ENCODE assay signal across 12 mouse cellular contexts in genomic region chr7:99395908-99396616, GRCm38 (mm10). TPM values are rescaled to one million over a fixed set of nuclear protein-coding genes. Genes with fewer than 3 reads are reported as not detected.
DNase-seq lines count a peak whose midpoint lies in the region; ATAC-seq lines count a peak whose summit lies in the region.
"Had no signal": no experiment of that assay in that cellular context is flagged by ENCODE, and none has a peak within 500 bp of the region (broad histone marks: within the 10 kb centered on the region; RNA-seq: fewer than 3 reads in every experiment).

No protein-coding gene starts in this region.

- 63% methylated on average over 11 of the region's 11 CpGs for WGBS in heart, embryonic 10.5 days
- WGBS in embryonic facial prominence, embryonic 14.5 days: 59% methylated on average over 11 of the region's 11 CpGs
- 59% methylated on average over 11 of the region's 11 CpGs for WGBS in hindbrain, embryonic 16.5 days

- H3K27me3 ChIP-seq in heart, embryonic 10.5 days (ENCODE audit: insufficient read depth, poor library complexity, severe bottlenecking): no peaks in the 10 kb centered on the region
- H3K27me3 ChIP-seq in embryonic facial prominence, embryonic 14.5 days (replicated peaks; ENCODE audit: control insufficient read depth, insufficient read depth, low read length): no peaks in the 10 kb centered on the region
- H3K27me3 ChIP-seq in hindbrain, embryonic 16.5 days (replicated peaks; ENCODE audit: control insufficient read depth, insufficient read depth, low read length): no peaks in the 10 kb centered on the region
- H3K27me3 ChIP-seq: CH12.LX had no signal

- peak; percentile 35; the same call in 1 of the 2 replicates for ATAC-seq in embryonic facial prominence, embryonic 14.5 days (ENCODE audit: low read depth)
- peak; percentile 48 for ATAC-seq in hindbrain, embryonic 16.5 days

- H3K4me2 ChIP-seq in embryonic facial prominence, embryonic 14.5 days (ENCODE audit: low read depth, low read length): no peak overlapping the region
- H3K4me2 ChIP-seq in hindbrain, embryonic 16.5 days (ENCODE audit: low read length): no peak overlapping the region

- H3K9me3 ChIP-seq in heart, embryonic 10.5 days: no peaks in the 10 kb centered on the region
- H3K9me3 ChIP-seq in embryonic facial prominence, embryonic 14.5 days (ENCODE audit: control insufficient read depth, low read length): no peaks in the 10 kb centered on the region
- no peaks in the 10 kb centered on the region for H3K9me3 ChIP-seq in hindbrain, embryonic 16.5 days (ENCODE audit: control insufficient read depth, low read length)

- peaks cover 54% of the 10 kb centered on the region for H3K4me1 ChIP-seq in heart, embryonic 10.5 days
- H3K4me1 ChIP-seq in embryonic facial prominence, embryonic 14.5 days (ENCODE audit: control insufficient read depth, insufficient read depth, low read length): peaks cover 23% of the 10 kb centered on the region
- H3K4me1 ChIP-seq in hindbrain, embryonic 16.5 days (ENCODE audit: control insufficient read depth, insufficient read depth, low read depth, low read length): peaks cover 12% of the 10 kb centered on the region

- peaks cover 43% of the 10 kb centered on the region for H3K36me3 ChIP-seq in heart, embryonic 10.5 days
- H3K36me3 ChIP-seq in embryonic facial prominence, embryonic 14.5 days (ENCODE audit: control insufficient read depth, insufficient read depth, low read length): no peaks in the 10 kb centered on the region
- H3K36me3 ChIP-seq in hindbrain, embryonic 16.5 days (ENCODE audit: control insufficient read depth, insufficient read depth, low read length): peaks cover 6% of the 10 kb centered on the region

- H3K27ac ChIP-seq in heart, embryonic 10.5 days: peak overlapping the region; percentile 48
- H3K27ac ChIP-seq in embryonic facial prominence, embryonic 14.5 days (replicated peaks; ENCODE audit: low read depth, low read length): no peak overlapping the region
- no peak overlapping the region; the same call in 1 of the 2 replicates for H3K27ac ChIP-seq in hindbrain, embryonic 16.5 days (ENCODE audit: low read depth, low read length)
- H3K27ac ChIP-seq: gastrocnemius, adult 2 months had no signal

- 0 out of 2 replicates have a peak overlapping the region, but pooled peaks have one; percentile 3 for H3K4me3 ChIP-seq in heart, embryonic 10.5 days
- H3K4me3 ChIP-seq in embryonic facial prominence, embryonic 14.5 days (ENCODE audit: low read depth, low read length): no peak overlapping the region
- no peak overlapping the region for H3K4me3 ChIP-seq in hindbrain, embryonic 16.5 days (ENCODE audit: low read length)
- H3K4me3 ChIP-seq: gastrocnemius, adult 2 months had no signal

- DNase-seq in heart, embryonic 10.5 days (ENCODE audit: low spot score): no peak
- no peak for DNase-seq in heart, postnatal 36 days
- DNase-seq in adrenal gland, postnatal 36 days: peak; percentile 40 to 55
- DNase-seq in embryonic facial prominence, embryonic 14.5 days (ENCODE audit: low spot score): no peak
- DNase-seq in layer of hippocampus, postnatal 10 days (ENCODE audit: low spot score in 2 of 2): no peak
- DNase-seq in urinary bladder, postnatal 25 days (ENCODE audit: low spot score): no peak
- DNase-seq: embryo, embryonic 11 days; gastrocnemius, adult 2 months; lung, adult 2 months; thymus, adult 18-20 months had no signal

- intact Hi-C loops in heart, postnatal 36 days (cut with DNase I): no loop called here

- no peak overlapping the region for H3K9ac ChIP-seq in embryonic facial prominence, embryonic 14.5 days (ENCODE audit: low read depth, low read length)
- H3K9ac ChIP-seq in hindbrain, embryonic 16.5 days (ENCODE audit: low read depth, low read length): no peak overlapping the region

RNA-seq across cellular contexts. Expression of gene Gdpd5, which starts 14.8 kb away (rescaled TPM):
- 24.2 and 31.6 TPM in 2 replicates for polyA plus RNA-seq in heart, embryonic 10.5 days (2016; fragmentation: Nextera tagmentation; extraction: Ambion mirVana)
- 10 to 100 TPM; 22.6 to 23.2 TPM for total RNA-seq in heart, postnatal 36 days (2021)
- 1 to 10 TPM; 7.5 to 7.6 TPM for total RNA-seq in adrenal gland, postnatal 36 days (2021)
- polyA plus RNA-seq in embryonic facial prominence, embryonic 14.5 days (2014; fragmentation: Nextera tagmentation; extraction: Ambion mirVana): 15.0 and 17.5 TPM in 2 replicates
- 36.9 and 43.8 TPM in 2 replicates for polyA plus RNA-seq in hindbrain, embryonic 16.5 days (2015; fragmentation: Nextera tagmentation; extraction: Ambion mirVana)
- 10 to 100 TPM; 31.4 to 37.4 TPM for total RNA-seq in layer of hippocampus, postnatal 10 days (2021)

RNA-seq across cellular contexts. Expression of gene Serpinh1, which starts 43.0 kb away (rescaled TPM):
- polyA plus RNA-seq in heart, embryonic 10.5 days (2016; fragmentation: Nextera tagmentation; extraction: Ambion mirVana): 1,580 and 1,787 TPM in 2 replicates
- 100 to 1,000 TPM; 241 to 339 TPM for total RNA-seq in heart, postnatal 36 days (2021)
- total RNA-seq in adrenal gland, postnatal 36 days (2021): 100 to 1,000 TPM; 266 to 469 TPM
- 918 and 945 TPM in 2 replicates for polyA plus RNA-seq in embryonic facial prominence, embryonic 14.5 days (2014; fragmentation: Nextera tagmentation; extraction: Ambion mirVana)
- 261 and 355 TPM in 2 replicates for polyA plus RNA-seq in hindbrain, embryonic 16.5 days (2015; fragmentation: Nextera tagmentation; extraction: Ambion mirVana)
- total RNA-seq in layer of hippocampus, postnatal 10 days (2021): 10 to 100 TPM; 58.2 to 62.0 TPM
- total RNA-seq: CH12.LX had no signal

Comparison
In these comparisons a context has a peak if more than half of its experiments do, and no peak if none do; other contexts are left out.
1. DNase-seq: peak in adrenal gland, postnatal 36 days (2 of 2); none in heart, embryonic 10.5 days (single experiment), heart, postnatal 36 days (0 of 2), embryonic facial prominence, embryonic 14.5 days (single experiment), layer of hippocampus, postnatal 10 days (0 of 2) and urinary bladder, postnatal 25 days (single experiment).